Mouse (Mus musculus): Measurements from ENCODE around the gene Spen. TPM values are rescaled to one million over a fixed set of nuclear protein-coding genes. Genes with fewer than 3 reads are reported as not detected.
"Not testable (repeated sequence)": the region's sequence is repeated elsewhere in the genome, so short reads cannot be mapped to it uniquely, and the experiment has no call there.

Spen gene
- total RNA-seq (2015), result 30.4 and 34.2 TPM in 2 replicates
- total RNA-seq (2017), result 28.7 and 39.3 TPM in 2 replicates

- ATAC-seq (ENCODE audit: poor library complexity, severe bottlenecking), result peak; percentile 83
Observed at GRCm38 (mm10) chr4:141538408-141539212, at the start of gene Spen. TSS of gene Spen (minus strand) at chr4:141538597.

- ATAC-seq (ENCODE audit: poor library complexity, severe bottlenecking), result no peak
Observed at GRCm38 (mm10) chr4:141583919-141584318, 45.5 kb upstream of the Spen start.

GRCm38 (mm10) chr4:141581051-141581450, 42.7 kb upstream of the Spen start:
- ATAC-seq (ENCODE audit: poor library complexity, severe bottlenecking), result no peak

GRCm38 (mm10) chr4:141578833-141579232, 40.4 kb upstream of the Spen start:
- ATAC-seq (ENCODE audit: poor library complexity, severe bottlenecking), result no peak

- no peak for ATAC-seq (ENCODE audit: poor library complexity, severe bottlenecking)
Observed at GRCm38 (mm10) chr4:141576877-141577276, 38.5 kb upstream of the Spen start.

- ATAC-seq (ENCODE audit: poor library complexity, severe bottlenecking), result no peak
Observed at GRCm38 (mm10) chr4:141576404-141576803, 38.0 kb upstream of the Spen start.

GRCm38 (mm10) chr4:141574789-141575702, 36.6 kb upstream of the Spen start:
- ATAC-seq (ENCODE audit: poor library complexity, severe bottlenecking), result peak; percentile 57

- ATAC-seq (ENCODE audit: poor library complexity, severe bottlenecking), result peak; percentile 72
Observed at GRCm38 (mm10) chr4:141573359-141573966, 35.1 kb upstream of the Spen start.

- ATAC-seq (ENCODE audit: poor library complexity, severe bottlenecking), result peak; percentile 43
Observed at GRCm38 (mm10) chr4:141572668-141573358, 34.4 kb upstream of the Spen start.

GRCm38 (mm10) chr4:141571934-141572333, 33.5 kb upstream of the Spen start:
- ATAC-seq (ENCODE audit: poor library complexity, severe bottlenecking), result no peak

GRCm38 (mm10) chr4:141571337-141571739, 32.9 kb upstream of the Spen start:
- 0 out of 2 replicates have a peak, but pooled peaks have one; percentile 8 for ATAC-seq (ENCODE audit: poor library complexity, severe bottlenecking)

GRCm38 (mm10) chr4:141570821-141571220, 32.4 kb upstream of the Spen start:
- ATAC-seq (ENCODE audit: poor library complexity, severe bottlenecking), result no peak

GRCm38 (mm10) chr4:141570004-141570403, 31.6 kb upstream of the Spen start:
- no peak for ATAC-seq (ENCODE audit: poor library complexity, severe bottlenecking)

GRCm38 (mm10) chr4:141568966-141569365, 30.6 kb upstream of the Spen start:
- ATAC-seq (ENCODE audit: poor library complexity, severe bottlenecking), result peak; percentile 28

GRCm38 (mm10) chr4:141567174-141567573, 28.8 kb upstream of the Spen start:
- ATAC-seq (ENCODE audit: poor library complexity, severe bottlenecking), result not testable (repeated sequence)

GRCm38 (mm10) chr4:141566187-141566586, 27.8 kb upstream of the Spen start:
- no peak for ATAC-seq (ENCODE audit: poor library complexity, severe bottlenecking)

GRCm38 (mm10) chr4:141565325-141565724, 26.9 kb upstream of the Spen start:
- ATAC-seq (ENCODE audit: poor library complexity, severe bottlenecking), result no peak

- no peak for ATAC-seq (ENCODE audit: poor library complexity, severe bottlenecking)
Observed at GRCm38 (mm10) chr4:141564660-141565059, 26.3 kb upstream of the Spen start.

- no peak for ATAC-seq (ENCODE audit: poor library complexity, severe bottlenecking)
Observed at GRCm38 (mm10) chr4:141564209-141564608, 25.8 kb upstream of the Spen start.

GRCm38 (mm10) chr4:141562281-141562680, 23.9 kb upstream of the Spen start:
- ATAC-seq (ENCODE audit: poor library complexity, severe bottlenecking), result no peak
